Mouse (Mus musculus) layer of hippocampus, adult 2 months (tissue): ENCODE measurements around the gene Olfr513. TPM values are rescaled to one million over a fixed set of nuclear protein-coding genes. Genes with fewer than 3 reads are reported as not detected.

Source experiments
- DNase-seq, 2 experiments: peaks; one replicate each; pipeline ENCODE4 v3.0.0; 2022; ENCODE audit warnings: low spot score in 2 of 2
- H3K27ac ChIP-seq: fragments of 200-600 bp; 2 replicates; pipeline ENCODE4 v1.8.1; 2022
- H3K4me3 ChIP-seq: fragments of 200-600 bp; 2 replicates; pipeline ENCODE4 v1.8.1; 2022; ENCODE audit warnings: mild to moderate bottlenecking
- CTCF ChIP-seq: fragments of 200-600 bp; conservative IDR thresholded peaks from 2 replicates; pipeline ENCODE4 v1.8.1; 2022; ENCODE audit warnings: antibody characterized with exemption, mild to moderate bottlenecking, moderate library complexity
- long read RNA-seq, 2 experiments: library from polyadenylated mRNA; stranded (forward); transcript quantifications; one replicate each; pipeline ENCODE4 v2.0.0; 2021; ENCODE audit warnings: borderline mapping rate in 2 of 2
- total RNA-seq, 2 experiments: library from RNA; stranded (reverse); gene quantifications; 2 replicates each; pipeline ENCODE4 v1.2.3; 2021

Olfr513 gene
- total RNA-seq = not detected
- long read RNA-seq, experiment 1 = 0 reads
- long read RNA-seq, experiment 2 = 0 reads

- H3K27ac ChIP-seq = no peak within 1 kb of the TSS
- DNase-seq = no peak
- TF ChIP-seq CTCF = no peak
- H3K4me3 ChIP-seq = no peak within 1 kb of the TSS
Measured at GRCm38 (mm10) chr7:108750673-108751072, at the start of gene Olfr513. TSS of gene Olfr513 (plus strand) at chr7:108750973.

GRCm38 (mm10) chr7:108713020-108713419, 37.8 kb upstream of the Olfr513 start, which contains the start of gene Olfr512:
TSS of gene Olfr512 (plus strand) at chr7:108713320.
- TF ChIP-seq CTCF = no peak

GRCm38 (mm10) chr7:108760411-108760810, 9.6 kb downstream of the Olfr513 start:
- no peak overlapping the region for H3K27ac ChIP-seq
- peak; percentile 27; the same call in 1 of the 2 replicates for TF ChIP-seq CTCF
- no peak for DNase-seq
- no peak overlapping the region for H3K4me3 ChIP-seq

More at GRCm38 (mm10) chr7:108713020-108713419, 37.8 kb upstream of the Olfr513 start, which contains the start of gene Olfr512:
- Histone ChIP-seq H3K4me3 (no peak within 1 kb of the TSS), H3K27ac (no peak within 1 kb of the TSS)
- DNase-seq = no peak

DNA sequence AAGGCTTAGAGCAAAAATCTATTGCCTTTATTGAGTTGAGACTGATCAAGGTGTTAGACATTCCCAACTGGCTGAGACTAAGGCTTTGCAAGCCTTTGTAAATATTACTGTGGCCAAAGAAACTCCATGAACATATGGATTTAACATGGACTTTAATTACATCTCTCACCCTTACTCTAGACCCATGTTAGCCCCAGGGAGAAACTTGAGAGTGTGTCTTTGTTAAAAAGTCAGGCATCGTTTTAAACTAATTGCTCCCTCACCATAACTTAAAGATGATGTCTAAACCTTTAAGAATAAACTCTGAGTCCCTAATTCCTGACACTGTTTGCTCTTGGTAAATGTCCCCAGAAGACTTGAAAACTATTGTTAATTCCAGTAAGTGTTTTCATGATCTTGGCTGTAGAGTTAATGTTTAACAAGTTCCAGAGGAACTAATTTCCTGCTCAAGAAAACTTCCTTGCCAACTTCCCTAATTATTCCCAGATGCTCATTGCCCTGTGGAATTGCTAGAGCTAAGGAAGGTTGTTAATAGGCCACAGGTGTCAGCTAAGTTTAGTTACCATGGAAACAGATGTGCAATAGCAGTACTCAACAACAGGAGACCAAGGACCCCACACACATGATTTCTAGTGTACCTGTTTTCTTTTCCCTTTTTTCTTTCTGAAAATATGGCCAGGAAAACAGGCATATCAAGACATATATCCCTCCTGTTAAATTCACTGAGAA, 46.6 kb downstream of the Olfr513 start:
- no peak for TF ChIP-seq CTCF
- Histone ChIP-seq H3K4me3 (no peak overlapping the region), H3K27ac (no peak overlapping the region)
- DNase-seq = no peak

Other genes starting within 250 kb of the Olfr513 start
- gene Olfr502, start 225.9 kb upstream of the Olfr513 start, total RNA-seq = not detected
- gene Olfr503, start 206.4 kb upstream of the Olfr513 start, total RNA-seq = not detected
- not detected for gene Olfr504, start 185.2 kb upstream of the Olfr513 start, total RNA-seq
- gene Olfr506, start 140.2 kb upstream of the Olfr513 start, total RNA-seq = not detected
- not detected for gene Olfr507, start 129.2 kb upstream of the Olfr513 start, total RNA-seq
- gene Olfr508, start 121.0 kb upstream of the Olfr513 start, total RNA-seq = not detected
- gene Olfr509, start 99.1 kb upstream of the Olfr513 start, total RNA-seq = not detected
- gene Olfr510, start 84.6 kb upstream of the Olfr513 start, total RNA-seq = not detected
- not detected for gene Olfr512, start 37.7 kb upstream of the Olfr513 start, total RNA-seq
- not detected for gene Olfr514, start 75.0 kb downstream of the Olfr513 start, total RNA-seq
- gene Olfr516, start 99.6 kb downstream of the Olfr513 start, total RNA-seq = not detected
- not detected for gene Olfr517, start 121.4 kb downstream of the Olfr513 start, total RNA-seq
- not detected for gene Olfr518, start 134.0 kb downstream of the Olfr513 start, total RNA-seq
- not detected for gene Olfr519, start 143.4 kb downstream of the Olfr513 start, total RNA-seq
- gene Nlrp10, start 179.2 kb downstream of the Olfr513 start, total RNA-seq = under 1 TPM; 0.27 to 0.28 TPM
- gene Eif3f, start 183.4 kb downstream of the Olfr513 start, total RNA-seq = 100 to 1,000 TPM in 1 of 2 experiments, 10 to 100 TPM in 1; 95.6 to 101 TPM
- gene Tub, start 199.4 kb downstream of the Olfr513 start, total RNA-seq = 100 to 1,000 TPM; 179 to 198 TPM